Mouse (Mus musculus) macrophage (primary cell): Measurements from ENCODE around the gene Eef1akmt2. TPM values are rescaled to one million over a fixed set of nuclear protein-coding genes. Genes with fewer than 3 reads are reported as not detected.

ENCODE experiments used
- H3K27ac ChIP-seq: fragments of 350-480 bp; formaldehyde crosslinking; 2 replicates; pipeline ENCODE4 v1.9.0; 2021
- H3K36me3 ChIP-seq: fragments of 350-480 bp; formaldehyde crosslinking; 2 replicates; pipeline ENCODE4 v1.9.0; 2021; ENCODE audit errors: inconsistent target
- H3K4me3 ChIP-seq: fragments of 350-480 bp; formaldehyde crosslinking; 2 replicates; pipeline ENCODE4 v1.9.0; 2021; ENCODE audit errors: inconsistent target
- H3K79me2 ChIP-seq: fragments of 350-480 bp; formaldehyde crosslinking; 2 replicates; pipeline ENCODE4 v1.9.0; 2021; ENCODE audit errors: inconsistent target
- WGBS: methylation state at CpG from one replicate; pipeline ENCODE4 v1.1.7; 2026; ENCODE audit warnings: inconsistent platforms; ENCODE audit not compliant: missing documents; 5-methylcytosine and 5-hydroxymethylcytosine counted together
- polyA plus RNA-seq: library from polyadenylated mRNA; stranded (reverse); fragments of 250-400 nt; gene quantifications from 3 replicates; pipeline ENCODE4 v1.2.4, GENCODE M21; 2018; ENCODE audit warnings: inconsistent platforms

Gene Eef1akmt2
- polyA plus RNA-seq, 1 experiment from 2014 or later: 17.1 TPM

DNA sequence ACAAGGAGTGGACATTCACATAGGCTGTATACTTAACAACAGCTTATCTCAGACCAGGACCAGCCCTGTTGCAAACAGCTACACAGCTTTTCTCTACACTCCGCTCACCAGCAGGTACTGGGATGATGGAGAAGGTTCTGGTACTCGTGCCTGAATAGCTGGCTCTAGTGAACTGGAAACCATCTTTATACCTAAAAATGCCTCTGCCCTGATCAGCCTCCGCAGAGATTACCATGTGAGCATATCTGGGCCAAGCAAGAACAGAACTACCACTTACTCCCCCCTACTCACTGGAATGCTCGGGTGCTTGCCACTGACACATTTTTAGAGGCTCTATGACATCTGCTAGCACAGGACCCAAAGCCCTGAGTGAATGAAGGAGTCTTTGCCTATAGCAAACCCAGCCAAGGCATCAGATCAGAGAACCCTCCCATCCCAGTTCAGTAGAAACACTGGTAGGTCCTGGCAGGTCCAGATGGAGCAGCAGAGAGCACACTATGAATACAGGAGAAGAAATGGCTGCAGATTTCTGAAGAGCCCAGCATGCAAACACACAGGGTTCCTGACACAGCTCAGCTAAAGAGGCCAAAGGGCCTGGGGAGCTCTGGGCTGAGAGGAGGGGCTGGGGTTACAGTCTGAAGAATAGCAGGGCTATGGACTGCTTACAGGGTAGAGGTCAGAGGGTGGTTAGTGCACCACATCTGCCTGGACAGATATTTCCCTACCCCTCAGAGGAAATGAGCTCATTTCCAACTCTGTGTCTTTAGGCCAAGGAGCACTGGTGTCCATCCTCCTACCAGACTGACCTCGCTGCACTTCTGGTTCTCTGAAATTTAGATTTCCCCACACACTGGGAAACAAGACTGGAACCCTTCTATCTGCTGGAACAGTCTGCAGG, 53.1 kb downstream of the Eef1akmt2 start:
- H3K79me2 ChIP-seq: peaks cover 100% of the 10 kb centered on the region
- no peaks in the 10 kb centered on the region for H3K36me3 ChIP-seq
- WGBS: 88% methylated on average over 5 of the region's 5 CpGs
- no peak overlapping the region for H3K4me3 ChIP-seq
- peak overlapping the region; percentile 80 for H3K27ac ChIP-seq

- Histone ChIP-seq H3K79me2 (peaks cover 100% of the 10 kb centered on the region), H3K4me3 (no peak overlapping the region), H3K36me3 (no peaks in the 10 kb centered on the region), H3K27ac (no peak overlapping the region)
- 94% methylated on average over 5 of the region's 5 CpGs for WGBS
Observed at GRCm38 (mm10) chr7:132795141-132795540, 57.3 kb downstream of the Eef1akmt2 start.

DNA sequence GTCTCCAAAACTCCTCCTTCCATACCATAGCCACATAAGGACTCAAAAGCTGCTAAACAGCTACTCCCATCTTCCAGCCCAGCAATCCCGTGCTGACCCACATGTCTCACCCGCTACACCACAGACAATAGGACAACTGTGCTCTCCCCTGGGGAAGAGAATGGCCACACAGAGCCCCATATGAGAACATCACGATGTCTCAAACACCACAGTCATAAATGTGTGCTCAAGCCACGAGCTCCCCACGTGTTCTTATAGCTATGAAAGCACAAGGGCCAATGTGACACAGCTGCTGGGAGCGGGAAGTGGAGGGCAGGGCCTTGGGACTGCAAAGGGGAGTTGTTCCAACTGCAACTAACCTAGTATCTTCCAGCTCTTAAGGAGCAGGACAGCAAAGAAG, 59.0 kb downstream of the Eef1akmt2 start:
- no peaks in the 10 kb centered on the region for H3K36me3 ChIP-seq
- WGBS: 43% methylated on average over 6 of the region's 6 CpGs
- peak overlapping the region; percentile 68 for H3K27ac ChIP-seq

GRCm38 (mm10) chr7:132790447-132791219, 61.8 kb downstream of the Eef1akmt2 start:
- H3K79me2 ChIP-seq: peaks cover 100% of the 10 kb centered on the region

More for the DNA sequence above, 59.0 kb downstream of the Eef1akmt2 start:
- H3K79me2 ChIP-seq: peaks cover 100% of the 10 kb centered on the region
- H3K4me3 ChIP-seq: no peak overlapping the region

DNA sequence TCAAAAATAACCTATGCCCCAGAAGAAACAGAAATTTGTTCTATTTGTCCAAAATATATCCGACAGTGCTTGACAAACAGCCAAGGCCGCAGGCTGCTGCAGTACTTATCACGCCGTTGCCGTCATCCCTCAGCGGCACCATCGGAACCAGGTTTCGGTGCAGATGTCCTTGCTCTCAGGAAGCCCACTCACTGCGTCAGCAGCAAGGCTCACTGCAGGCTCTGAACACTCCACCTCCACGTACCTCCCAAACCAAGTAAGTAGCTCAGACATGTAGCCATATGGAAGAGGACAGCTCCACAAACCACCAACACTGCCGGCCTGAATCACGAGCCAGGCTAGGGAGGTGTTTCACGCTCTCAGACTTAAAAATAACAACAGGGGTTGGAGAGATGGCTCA, 63.6 kb downstream of the Eef1akmt2 start:
- H3K36me3 ChIP-seq: no peaks in the 10 kb centered on the region
- 95% methylated on average over 13 of the region's 13 CpGs for WGBS
- peaks cover 100% of the 10 kb centered on the region for H3K79me2 ChIP-seq
- H3K4me3 ChIP-seq: no peak overlapping the region
- H3K27ac ChIP-seq: no peak overlapping the region

More at GRCm38 (mm10) chr7:132790447-132791219, 61.8 kb downstream of the Eef1akmt2 start:
- H3K36me3 ChIP-seq: no peaks in the 10 kb centered on the region
- H3K27ac ChIP-seq: no peak overlapping the region
- WGBS: 92% methylated on average over 14 of the region's 14 CpGs
- H3K4me3 ChIP-seq: no peak overlapping the region

DNA sequence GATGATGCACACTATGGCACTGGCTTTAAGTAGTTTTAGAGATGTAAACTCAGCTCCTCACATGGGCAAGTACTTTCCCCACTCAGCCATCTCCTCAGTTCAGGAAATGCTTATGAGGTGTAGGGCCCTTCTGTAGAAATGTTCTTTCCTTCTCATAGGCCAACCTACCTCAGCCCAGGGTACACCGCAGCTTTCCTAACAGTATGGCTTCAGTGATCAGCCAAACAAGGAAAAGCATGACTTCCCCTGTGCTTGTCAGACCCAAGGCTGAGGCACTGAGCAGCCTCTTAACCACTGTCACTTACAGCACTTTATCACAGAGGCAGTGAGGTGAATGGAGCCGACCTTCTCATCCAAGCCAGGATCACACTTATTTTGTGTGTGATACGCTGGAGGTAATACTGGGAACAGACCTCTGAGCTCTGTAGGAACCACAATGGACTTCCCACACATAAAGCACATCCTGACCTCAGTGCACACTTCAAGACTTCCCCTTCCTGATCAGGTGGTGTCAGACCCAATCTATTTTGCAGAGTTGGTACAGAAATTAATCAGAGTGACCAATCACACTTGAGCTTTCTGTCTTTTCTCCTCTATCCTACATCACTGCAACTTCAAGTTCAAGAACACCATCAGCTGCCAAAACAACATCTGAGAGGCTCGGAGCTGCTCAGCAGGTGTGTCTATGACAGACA, 64.8 kb downstream of the Eef1akmt2 start:
- peak overlapping the region; percentile 35; the same call in 1 of the 2 replicates for H3K27ac ChIP-seq
- WGBS: 44% methylated on average over 4 of the region's 4 CpGs

DNA sequence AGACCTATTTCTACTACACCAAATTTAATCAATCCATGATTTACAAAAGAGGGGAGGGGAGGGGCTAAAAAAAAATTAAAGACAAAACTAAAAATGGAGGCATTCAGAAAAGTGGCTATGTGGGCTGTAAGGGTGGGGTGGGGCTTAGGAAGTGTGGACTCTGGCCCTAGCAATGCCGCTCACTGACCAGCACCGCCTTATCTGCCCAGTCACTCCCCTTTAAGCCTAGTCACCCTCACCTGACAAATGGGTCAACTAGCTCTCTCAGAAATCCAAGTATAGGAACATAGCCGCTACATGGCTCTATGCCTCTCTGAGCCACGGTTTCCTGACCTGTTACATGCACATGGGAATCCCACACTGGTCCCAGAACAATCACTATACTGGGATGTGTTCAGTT, 65.5 kb downstream of the Eef1akmt2 start:
- Histone ChIP-seq H3K79me2 (peaks cover 100% of the 10 kb centered on the region), H3K36me3 (no peaks in the 10 kb centered on the region), H3K4me3 (no peak overlapping the region), H3K27ac (peak overlapping the region; percentile 35)
- 85% methylated on average over 4 of the region's 4 CpGs for WGBS

More for the DNA sequence above, 64.8 kb downstream of the Eef1akmt2 start:
- Histone ChIP-seq H3K4me3 (no peak overlapping the region), H3K36me3 (no peaks in the 10 kb centered on the region), H3K79me2 (peaks cover 100% of the 10 kb centered on the region)

- no peak overlapping the region for H3K4me3 ChIP-seq
- peak overlapping the region; percentile 35 for H3K27ac ChIP-seq
- H3K36me3 ChIP-seq: no peaks in the 10 kb centered on the region
- WGBS: 33% methylated on average over 4 of the region's 4 CpGs
- H3K79me2 ChIP-seq: peaks cover 100% of the 10 kb centered on the region
Observed at GRCm38 (mm10) chr7:132786522-132786921, 66.0 kb downstream of the Eef1akmt2 start.

DNA sequence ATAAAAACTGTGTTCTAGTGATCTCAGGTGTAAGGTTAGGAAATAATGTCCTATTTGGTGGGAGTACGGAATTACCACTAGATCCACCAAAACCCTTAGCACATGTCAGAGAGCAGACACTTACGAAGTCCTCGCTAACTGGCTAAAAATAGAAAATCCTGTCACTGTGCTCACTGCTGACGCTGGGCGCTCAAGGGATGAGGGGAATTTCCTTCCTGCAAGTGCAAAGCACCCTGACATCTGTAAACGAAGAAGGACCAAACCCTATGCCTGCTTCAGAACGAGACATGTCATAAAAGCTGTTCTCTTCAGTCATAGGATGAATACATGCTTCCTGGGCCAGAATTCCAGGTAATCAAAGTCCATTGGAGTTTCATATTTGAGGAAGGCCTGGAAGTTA, 66.5 kb downstream of the Eef1akmt2 start:
- 57% methylated on average over 7 of the region's 7 CpGs for WGBS
- Histone ChIP-seq H3K4me3 (no peak overlapping the region), H3K79me2 (peaks cover 100% of the 10 kb centered on the region), H3K27ac (peak overlapping the region; percentile 35), H3K36me3 (no peaks in the 10 kb centered on the region)

- Histone ChIP-seq H3K27ac (no peak overlapping the region), H3K79me2 (peaks cover 100% of the 10 kb centered on the region), H3K36me3 (0 out of 2 replicates have a peak, but pooled peaks cover 5% of the 10 kb centered on the region), H3K4me3 (no peak overlapping the region)
- 91% methylated on average over 5 of the region's 5 CpGs for WGBS
Observed at GRCm38 (mm10) chr7:132784101-132784500, 68.4 kb downstream of the Eef1akmt2 start.

DNA sequence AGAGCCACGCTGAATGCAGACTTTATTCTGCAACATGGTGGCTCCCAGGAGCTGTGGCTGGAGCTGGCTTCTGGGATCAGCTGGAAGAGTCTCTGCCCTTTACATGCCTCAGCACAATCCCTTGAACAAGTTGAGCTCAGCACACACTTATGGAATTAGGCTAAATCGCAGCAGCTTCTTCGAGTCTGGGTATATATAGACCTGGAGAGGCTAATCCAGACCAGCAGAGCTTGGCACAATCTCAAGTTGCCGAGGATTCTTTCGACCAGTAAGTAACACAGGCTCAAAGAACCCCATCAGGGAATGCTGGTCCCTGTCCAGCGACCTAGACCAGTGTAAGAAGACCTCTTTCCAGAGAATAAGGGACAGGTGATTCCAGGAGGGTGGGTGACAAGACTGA, 70.6 kb downstream of the Eef1akmt2 start:
- Histone ChIP-seq H3K36me3 (peaks cover 25% of the 10 kb centered on the region; the same call in 1 of the 2 replicates), H3K79me2 (peaks cover 85% of the 10 kb centered on the region), H3K4me3 (no peak overlapping the region), H3K27ac (no peak overlapping the region)
- 96% methylated on average over 6 of the region's 6 CpGs for WGBS

- peaks cover 25% of the 10 kb centered on the region; the same call in 1 of the 2 replicates for H3K36me3 ChIP-seq
- 92% methylated on average over 6 of the region's 7 CpGs for WGBS
Observed at GRCm38 (mm10) chr7:132781130-132781814, 71.2 kb downstream of the Eef1akmt2 start.

DNA sequence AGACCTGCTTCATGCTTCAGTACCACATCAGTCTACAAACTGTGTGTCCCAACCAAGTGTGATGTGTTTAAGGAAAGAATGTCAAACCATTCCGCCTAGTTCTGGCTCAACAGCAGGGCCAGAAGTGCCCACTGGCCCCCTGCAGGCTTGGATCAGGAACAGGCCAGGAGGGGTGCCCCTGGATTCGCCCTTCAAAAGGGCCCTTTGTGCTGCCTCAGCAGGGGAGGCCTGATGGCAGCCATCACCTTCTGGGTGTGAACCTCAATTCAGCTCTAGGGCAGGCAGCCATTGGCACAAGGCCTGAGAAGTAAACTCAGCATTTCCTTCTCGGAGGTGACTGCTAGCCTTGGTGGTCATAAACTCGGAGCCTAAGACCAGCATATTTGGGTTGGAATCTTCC, 71.9 kb downstream of the Eef1akmt2 start:
- Histone ChIP-seq H3K79me2 (peaks cover 84% of the 10 kb centered on the region), H3K36me3 (peaks cover 28% of the 10 kb centered on the region; the same call in 1 of the 2 replicates), H3K4me3 (no peak overlapping the region), H3K27ac (no peak overlapping the region)
- 83% methylated on average over 4 of the region's 4 CpGs for WGBS

More at GRCm38 (mm10) chr7:132781130-132781814, 71.2 kb downstream of the Eef1akmt2 start:
- H3K27ac ChIP-seq: no peak overlapping the region
- H3K79me2 ChIP-seq: peaks cover 84% of the 10 kb centered on the region
- H3K4me3 ChIP-seq: no peak overlapping the region

DNA sequence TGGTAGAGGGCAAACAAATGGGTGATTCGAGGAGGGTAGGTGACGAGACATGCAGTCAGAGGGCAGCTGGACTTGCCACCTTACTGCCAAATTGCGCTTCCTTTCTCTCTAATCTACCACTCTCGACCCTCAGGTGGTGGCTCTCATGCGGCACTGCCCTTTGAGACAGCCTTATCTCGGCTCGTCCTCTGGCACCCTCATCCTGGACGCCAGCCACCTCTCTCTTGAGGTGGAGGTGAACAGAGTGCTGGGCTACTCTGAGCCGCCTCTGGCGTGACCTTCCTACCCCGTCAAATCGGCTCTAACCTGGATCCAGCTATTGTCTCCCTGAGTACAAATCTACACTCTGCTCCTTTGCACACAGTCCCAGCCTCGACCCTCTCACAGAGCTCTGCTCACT, 73.8 kb downstream of the Eef1akmt2 start:
- 93% methylated on average over 13 of the region's 13 CpGs for WGBS
- Histone ChIP-seq H3K79me2 (peaks cover 83% of the 10 kb centered on the region), H3K4me3 (no peak overlapping the region), H3K36me3 (peaks cover 44% of the 10 kb centered on the region; the same call in 1 of the 2 replicates), H3K27ac (no peak overlapping the region)
